Mouse (Mus musculus): Measurements from ENCODE around the gene Grem1.

The Grem1 gene

GRCm38 (mm10) chr2:113757525-113758310 lies 728 bp downstream of the Grem1 start:
- DNase-seq = no peak

DNA sequence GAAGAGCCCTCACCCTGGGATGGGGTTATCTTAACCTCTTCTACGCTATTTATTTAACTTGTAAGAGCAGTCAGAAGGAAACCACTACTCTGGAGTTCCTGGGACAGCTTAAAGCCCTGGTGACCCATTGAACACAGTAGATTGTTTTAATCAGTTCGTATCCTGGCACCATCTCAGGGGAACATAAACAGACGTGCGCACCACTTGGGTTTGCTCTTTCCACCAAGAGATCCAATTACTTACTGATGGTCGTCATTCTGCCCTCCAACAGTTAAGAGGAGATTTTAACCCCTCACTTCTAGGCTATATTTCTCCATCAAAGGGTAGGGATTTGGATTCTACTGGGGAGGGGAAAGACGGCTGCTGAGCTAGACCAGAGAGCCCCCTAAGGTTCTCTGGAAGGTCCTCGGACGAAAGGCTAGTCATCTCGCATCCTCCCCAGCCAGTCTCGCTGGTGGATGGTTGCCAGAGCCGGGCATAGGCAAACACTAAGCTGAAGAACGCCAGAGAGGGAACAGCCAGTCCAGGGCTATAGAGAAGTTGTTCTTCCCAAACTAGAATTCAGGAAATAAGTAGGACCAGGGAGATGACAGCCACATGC lies 1.4 kb downstream of the Grem1 start:
- no peak for DNase-seq

- no peak for DNase-seq
Observed at GRCm38 (mm10) chr2:113749721-113750120, 8.7 kb downstream of the Grem1 start.

- no peak for DNase-seq
Observed at GRCm38 (mm10) chr2:113749309-113749708, 9.1 kb downstream of the Grem1 start.

- no peak for DNase-seq
Observed at GRCm38 (mm10) chr2:113728581-113728980, 29.9 kb downstream of the Grem1 start.

DNA sequence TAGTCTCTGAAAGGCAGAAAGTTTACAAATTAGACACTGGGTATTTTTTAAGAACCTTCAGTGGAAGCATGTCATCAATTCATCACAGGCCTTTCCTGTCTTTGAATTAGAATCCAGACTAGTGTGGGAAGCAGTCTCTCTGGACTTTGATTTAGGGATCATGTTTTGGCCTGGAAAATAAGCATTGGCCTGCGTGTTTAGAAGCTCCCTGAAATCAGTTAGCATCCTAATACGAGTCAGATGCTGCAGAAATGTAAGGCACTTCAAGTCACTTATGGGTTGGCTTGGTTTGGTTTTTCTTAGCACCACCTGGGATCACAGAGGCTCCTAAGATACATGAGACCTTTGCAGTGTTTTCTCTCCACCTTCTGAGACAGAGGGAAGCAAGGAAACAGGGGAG lies 43.6 kb downstream of the Grem1 start:
- DNase-seq = no peak

DNA sequence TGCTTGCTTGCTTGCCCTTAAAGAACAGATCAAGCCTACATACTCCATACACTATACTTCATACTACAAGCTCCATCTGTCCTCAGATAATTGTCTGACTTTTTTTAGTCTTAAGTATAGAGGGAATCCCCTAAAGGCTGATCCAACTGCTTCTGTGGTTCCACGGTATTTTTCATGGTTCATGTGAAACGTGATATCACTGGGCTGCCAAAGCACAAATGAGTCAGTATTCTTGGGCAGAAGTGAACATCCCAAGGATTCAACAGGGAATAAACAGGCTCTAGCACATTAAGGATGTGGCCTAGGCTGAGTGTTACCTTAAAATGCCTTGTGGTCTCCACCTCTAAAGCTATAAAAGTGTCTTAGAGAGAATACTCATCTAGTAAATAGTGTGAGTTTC lies 45.0 kb downstream of the Grem1 start:
- no peak for DNase-seq

DNA sequence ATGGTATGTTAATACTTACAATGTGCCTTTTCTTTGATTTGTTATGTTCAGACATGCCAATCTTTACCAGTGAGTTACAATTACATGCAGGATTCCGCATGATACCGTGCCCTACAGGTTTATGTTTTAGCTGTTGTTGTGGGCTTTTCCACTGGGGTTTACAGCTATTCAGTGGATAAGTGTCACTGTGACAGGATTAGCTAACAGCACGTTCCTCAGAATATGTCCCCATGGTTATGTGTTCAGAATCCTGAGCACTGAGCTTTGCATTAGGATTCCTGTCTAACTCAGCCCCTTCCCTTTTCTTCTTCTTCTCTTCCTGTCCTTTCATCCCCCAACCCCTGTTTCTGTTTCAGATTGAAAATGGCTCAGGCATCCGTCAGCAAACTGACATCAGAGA lies 50.9 kb downstream of the Grem1 start:
- DNase-seq = no peak

- DNase-seq = no peak
Observed at GRCm38 (mm10) chr2:113701507-113701906, 56.9 kb downstream of the Grem1 start.

- DNase-seq = no peak
Observed at GRCm38 (mm10) chr2:113696647-113697046, 61.8 kb downstream of the Grem1 start.

DNA sequence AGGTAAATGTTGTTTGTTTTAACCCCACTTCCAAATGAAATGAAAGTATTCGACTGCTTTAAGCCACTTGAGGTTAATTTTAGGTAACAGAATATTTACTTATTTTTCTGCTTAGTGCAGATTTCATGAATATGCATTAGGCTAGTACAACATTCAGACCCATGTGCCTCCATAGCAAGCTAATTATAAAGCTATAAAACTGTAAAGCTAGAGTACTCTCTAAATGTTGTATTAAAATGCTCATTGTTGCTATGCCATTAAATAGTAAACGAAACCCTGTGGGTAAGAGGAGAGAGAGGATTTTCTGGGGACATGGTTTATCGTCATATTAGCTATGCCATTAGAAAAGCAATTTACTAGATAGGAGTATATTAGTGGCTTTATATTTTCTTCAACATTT lies 62.2 kb downstream of the Grem1 start:
- no peak for DNase-seq

Data from kidney, adult 9 months (tissue).